Mouse (Mus musculus): ENCODE results near the gene Ptprm.

- no peak for TF ChIP-seq TAL1 (IDR thresholded peaks at IDR 0.05; ENCODE audit: low read length)
- TF ChIP-seq GATA1 (IDR thresholded peaks at IDR 0.05; ENCODE audit: low read length): no peak
These were observed 659.9 kb downstream of the Ptprm start for GRCm38 (mm10) chr17:66694326-66694725.
